Mouse (Mus musculus) kidney, adult 2 months (tissue): ENCODE data around the gene Zfp952. TPM values are rescaled to one million over a fixed set of nuclear protein-coding genes. Genes with fewer than 3 reads are reported as not detected.
"Not testable (repeated sequence)": the region's sequence is repeated elsewhere in the genome, so short reads cannot be mapped to it uniquely, and the experiment has no call there.

Experiments
- DNase-seq: peaks from one replicate; pipeline ENCODE4 v3.0.0; 2021
- H3K27ac ChIP-seq: fragments of 200-500 bp; 2 replicates; pipeline ENCODE4 v1.5.1; 2012; ENCODE audit warnings: low read depth, low read length, control low read depth, inconsistent platforms; ENCODE audit not compliant: insufficient read depth
- H3K27me3 ChIP-seq: fragments of 200-500 bp; replicated peaks from 2 replicates; pipeline ENCODE4 v1.6.1; 2012; ENCODE audit warnings: mild to moderate bottlenecking, moderate library complexity, low read length, inconsistent platforms; ENCODE audit not compliant: control insufficient read depth, insufficient read depth
- H3K36me3 ChIP-seq: fragments of 200-500 bp; 2 replicates; pipeline ENCODE4 v1.6.1; 2012; ENCODE audit warnings: mild to moderate bottlenecking, moderate library complexity, low read length, inconsistent platforms; ENCODE audit not compliant: control insufficient read depth, insufficient read depth
- H3K4me1 ChIP-seq: fragments of 200-500 bp; 2 replicates; pipeline ENCODE4 v1.6.1; 2011; ENCODE audit warnings: low read length; ENCODE audit not compliant: control insufficient read depth, insufficient read depth
- H3K4me3 ChIP-seq: fragments of 200-500 bp; 2 replicates; pipeline ENCODE4 v1.5.1; 2011; ENCODE audit warnings: mild to moderate bottlenecking, low read depth, low read length, control low read depth; ENCODE audit not compliant: insufficient read depth
- CTCF ChIP-seq: fragments of 200-500 bp; conservative IDR thresholded peaks from 2 replicates; pipeline ENCODE4 v1.5.1; 2011; ENCODE audit warnings: low read depth, mild to moderate bottlenecking, control low read depth, low read length, moderate library complexity, mixed read lengths; ENCODE audit not compliant: insufficient read depth, insufficient read length
- POLR2A ChIP-seq: fragments of 200-500 bp; IDR thresholded peaks from one replicate; pipeline ENCODE4 v1.6.1; 2011; ENCODE audit warnings: low read depth, low read length, control low read depth
- WGBS: fragments of 180-500 bp; shearing (Covaris S2); methylation state at CpG from one replicate; pipeline ENCODE4 v1.1.7; 2018; 5-methylcytosine and 5-hydroxymethylcytosine counted together
- polyA plus RNA-seq: library from polyadenylated mRNA; depleted of rRNA; stranded (reverse); fragments of >200 nt; gene quantifications from 2 replicates; pipeline ENCODE4 v1.2.3, GENCODE M21; 2012; rRNA removed

Zfp952 gene
- polyA plus RNA-seq, 1 experiment, result 2.3 TPM

GRCm38 (mm10) chr17:33008337-33008736 lies 15.4 kb downstream of the Zfp952 start:
- DNase-seq, result no peak
- TF ChIP-seq CTCF (no peak), POLR2A (no peak)
- H3K4me1 ChIP-seq, result no peaks in the 10 kb centered on the region
- peaks cover 7% of the 10 kb centered on the region for H3K36me3 ChIP-seq
- H3K4me3 ChIP-seq, result no peak overlapping the region
- 51% methylated on average over 9 of the region's 9 CpGs for WGBS
- no peak overlapping the region for H3K27ac ChIP-seq
- no peaks in the 10 kb centered on the region for H3K27me3 ChIP-seq

- H3K27me3 ChIP-seq, H3K27ac ChIP-seq, H3K4me1 ChIP-seq, DNase-seq, H3K4me3 ChIP-seq: not testable (repeated sequence)
- peaks cover 31% of the 10 kb centered on the region for H3K36me3 ChIP-seq
Observed at GRCm38 (mm10) chr17:33020434-33020833, 27.5 kb downstream of the Zfp952 start.

GRCm38 (mm10) chr17:33032376-33032775 lies 39.4 kb downstream of the Zfp952 start:
- DNase-seq, result no peak
- Histone ChIP-seq H3K36me3 (no peaks in the 10 kb centered on the region), H3K4me1 (no peaks in the 10 kb centered on the region; the same call in 1 of the 2 replicates), H3K4me3 (peak overlapping the region; percentile 65; the same call in 1 of the 2 replicates), H3K27ac (no peak overlapping the region), H3K27me3 (no peaks in the 10 kb centered on the region)
- TF ChIP-seq POLR2A (no peak), CTCF (no peak)
- WGBS, result 4% methylated on average over 10 of the region's 10 CpGs

- Histone ChIP-seq H3K27me3 (no peaks in the 10 kb centered on the region), H3K27ac (no peak within 1 kb of the TSS; the same call in 1 of the 2 replicates), H3K36me3 (no peaks in the 10 kb centered on the region), H3K4me1 (no peaks in the 10 kb centered on the region; the same call in 1 of the 2 replicates), H3K4me3 (peak within 1 kb of the TSS; percentile 65)
- no peak for TF ChIP-seq POLR2A
- TF ChIP-seq CTCF, result 0 out of 2 replicates have a peak, but pooled peaks have one; percentile 14
- WGBS, result 2% methylated on average over 27 of the region's 27 CpGs
- DNase-seq, result peak; percentile 94
Observed at GRCm38 (mm10) chr17:33032900-33033891, 40.3 kb downstream of the Zfp952 start, which contains the start of gene Zfp763. Gene Zfp763, minus strand, starts transcription at chr17:33033402.

Other genes with a start within 250 kb of the Zfp952 start
- gene Zfp871, start 204.8 kb upstream of the Zfp952 start, polyA plus RNA-seq, result 20.5 and 24.8 TPM in 2 replicates
- gene Zfp811, start 183.2 kb upstream of the Zfp952 start, polyA plus RNA-seq, result 0.14 and 0.16 TPM in 2 replicates
- gene Zfp799, start 162.9 kb upstream of the Zfp952 start, polyA plus RNA-seq, result 3.4 and 3.6 TPM in 2 replicates
- gene Zfp870, start 101.5 kb upstream of the Zfp952 start, polyA plus RNA-seq, result 1.1 and 1.4 TPM in 2 replicates
- 4.5 and 7.5 TPM in 2 replicates for gene Cyp4f14, start 75.8 kb upstream of the Zfp952 start, polyA plus RNA-seq
- 61.5 and 67.2 TPM in 2 replicates for gene Cyp4f13, start 45.7 kb upstream of the Zfp952 start, polyA plus RNA-seq
- gene Zfp472, start 27.3 kb upstream of the Zfp952 start, polyA plus RNA-seq, result 0.49 and 0.77 TPM in 2 replicates
- 0.83 and 1.2 TPM in 2 replicates for gene Zfp763, start 40.3 kb downstream of the Zfp952 start, polyA plus RNA-seq
- not detected in 2 replicates for gene 4921501E09Rik, start 74.9 kb downstream of the Zfp952 start, polyA plus RNA-seq
- 2.2 and 2.8 TPM in 2 replicates for gene Zfp563, start 96.2 kb downstream of the Zfp952 start, polyA plus RNA-seq
- 0.01 TPM in 1 of 2 replicates, not detected in the other for gene Morc2b, start 146.6 kb downstream of the Zfp952 start, polyA plus RNA-seq
- not detected in 2 replicates for gene Olfr55, start 175.3 kb downstream of the Zfp952 start, polyA plus RNA-seq
- not detected in 2 replicates for gene Olfr239, start 198.2 kb downstream of the Zfp952 start, polyA plus RNA-seq
- 0.08 TPM in 1 of 2 replicates, not detected in the other for gene Olfr1564, start 228.6 kb downstream of the Zfp952 start, polyA plus RNA-seq